Mouse (Mus musculus) regulatory T cell (primary cell): ENCODE data around the gene Mindy2.
"Not testable (repeated sequence)": the region's sequence is repeated elsewhere in the genome, so short reads cannot be mapped to it uniquely, and the experiment has no call there.

ENCODE experiments used
- in situ Hi-C: fragments of 300-600 bp; cut with MboI, MseI; formaldehyde crosslinking; loops from one replicate; pipeline ENCODE4 v1.15.1; 2025; ENCODE audit warnings: high pct_unique_total_duplicates

Mindy2 gene

DNA sequence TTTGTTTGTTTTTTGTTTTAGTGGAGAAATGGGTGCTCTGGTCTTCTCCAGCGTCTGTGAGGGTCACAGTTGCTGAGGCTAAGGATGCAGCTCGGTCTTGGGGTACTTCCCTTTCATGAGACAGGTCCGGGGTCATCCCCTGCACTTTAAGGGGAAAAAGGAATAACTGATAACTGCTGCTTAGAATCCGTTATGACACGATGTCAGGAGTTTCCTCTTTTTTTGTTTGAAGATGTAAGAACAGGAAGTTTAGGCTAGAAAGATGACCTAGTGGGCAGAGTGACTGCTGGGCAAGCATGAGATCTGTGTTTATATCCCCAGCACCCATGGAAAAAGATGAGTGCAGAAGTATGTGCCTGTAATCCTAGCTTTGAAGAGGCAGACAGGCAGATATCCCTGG, 71.8 kb downstream of the Mindy2 start:
- in situ Hi-C loops, result no loop called here

DNA sequence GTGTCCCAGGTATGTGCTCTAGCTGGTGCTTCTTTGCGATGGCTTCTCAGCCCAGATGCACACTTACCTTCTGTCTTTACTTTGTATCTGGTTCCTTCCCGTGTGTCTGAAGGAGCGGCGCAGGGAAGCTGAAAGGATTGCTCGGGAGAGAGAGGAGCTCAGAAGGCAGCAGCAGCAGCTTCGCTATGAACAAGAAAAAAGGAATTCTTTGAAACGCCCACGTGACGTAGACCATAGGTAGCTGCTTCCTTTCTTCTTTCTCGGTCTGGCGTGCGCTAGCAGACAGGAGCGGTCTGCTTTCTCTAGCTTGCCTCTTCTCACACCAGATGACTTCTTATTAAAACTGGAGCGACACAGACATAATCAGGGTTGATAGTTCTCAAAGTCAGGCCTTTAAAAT, 72.3 kb downstream of the Mindy2 start:
- in situ Hi-C loops, result no loop called here

DNA sequence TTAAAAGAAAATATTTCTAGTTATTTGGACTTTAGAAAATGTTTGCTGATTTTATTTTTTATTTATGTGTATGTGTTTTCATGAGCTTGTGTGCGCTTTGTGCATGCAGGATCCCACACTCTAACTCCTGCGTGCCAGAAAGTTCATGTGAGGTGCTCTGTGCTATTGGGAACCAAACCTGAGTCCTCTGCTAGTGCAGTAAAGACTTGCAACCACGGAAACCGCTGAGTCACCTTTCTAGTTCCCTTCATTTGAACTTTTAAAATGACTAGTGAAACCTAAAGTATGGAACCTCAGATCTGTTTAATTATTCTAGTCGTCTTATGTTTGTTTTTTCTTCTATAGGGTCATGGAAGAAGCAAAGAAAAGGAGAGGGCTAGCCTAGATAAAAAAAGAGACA, 76.0 kb downstream of the Mindy2 start:
- in situ Hi-C loops, result no loop called here

DNA sequence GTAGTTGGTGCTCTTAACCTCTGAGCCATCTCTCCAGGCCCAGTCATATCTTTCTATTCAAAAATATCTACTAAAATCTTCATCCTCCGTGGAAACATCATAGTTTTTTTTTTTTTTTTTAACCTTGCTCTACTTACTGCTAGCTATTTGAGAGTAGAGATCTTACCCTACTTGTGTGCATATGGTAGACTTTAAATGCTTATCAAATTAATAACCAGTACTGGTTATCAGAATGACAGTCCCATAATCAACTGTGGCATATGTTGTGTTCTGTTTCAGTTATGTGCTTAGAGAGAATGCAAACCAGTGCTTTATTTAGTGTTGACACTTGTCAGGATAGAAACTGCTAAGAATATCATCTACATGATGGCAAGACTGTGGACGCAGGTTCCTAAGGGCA, 78.9 kb downstream of the Mindy2 start:
- in situ Hi-C loops, result no loop called here

DNA sequence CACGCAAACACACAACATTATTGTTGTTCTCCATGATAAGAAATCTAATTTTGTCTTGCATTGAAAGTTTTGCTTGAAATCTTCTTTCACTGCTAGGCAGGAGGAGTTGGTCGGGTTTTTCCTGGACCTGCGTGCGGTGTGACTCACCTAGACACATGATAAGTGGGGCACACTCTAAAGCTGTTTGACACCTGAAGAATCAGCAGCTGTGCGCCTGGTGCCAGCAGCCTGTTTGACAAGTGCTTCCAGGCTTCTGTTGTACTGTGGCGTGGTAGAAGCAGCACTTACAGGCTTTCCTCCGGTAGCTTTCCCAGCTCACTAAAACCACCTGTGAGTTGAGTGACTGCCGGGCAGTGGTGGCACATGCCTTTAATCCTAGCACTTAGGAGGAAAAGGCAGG, 86.6 kb downstream of the Mindy2 start:
- in situ Hi-C loops, result loop anchor here (5.0 kb wide), 1 partner anchor 128 kb away; no protein-coding TSS in a partner anchor

DNA sequence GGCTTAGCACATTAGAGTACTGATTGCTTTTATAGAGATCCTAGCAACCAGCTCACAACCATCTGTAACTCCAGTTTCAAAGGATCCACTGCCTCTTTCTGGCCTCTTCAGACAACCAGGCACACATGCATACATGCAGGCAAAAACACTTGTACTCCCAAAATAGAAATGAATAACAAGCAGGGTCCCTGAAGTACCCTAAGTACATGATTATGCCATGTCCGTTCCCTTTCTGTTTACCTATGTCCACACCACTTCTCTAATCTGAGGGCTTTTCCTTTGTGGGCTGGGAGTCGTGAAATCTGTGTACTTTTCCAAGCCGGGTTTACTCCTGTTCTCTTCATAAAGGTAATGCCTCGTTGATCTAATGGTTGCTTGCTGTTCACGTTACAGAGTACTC, 89.3 kb downstream of the Mindy2 start:
- in situ Hi-C loops, result no loop called here

DNA sequence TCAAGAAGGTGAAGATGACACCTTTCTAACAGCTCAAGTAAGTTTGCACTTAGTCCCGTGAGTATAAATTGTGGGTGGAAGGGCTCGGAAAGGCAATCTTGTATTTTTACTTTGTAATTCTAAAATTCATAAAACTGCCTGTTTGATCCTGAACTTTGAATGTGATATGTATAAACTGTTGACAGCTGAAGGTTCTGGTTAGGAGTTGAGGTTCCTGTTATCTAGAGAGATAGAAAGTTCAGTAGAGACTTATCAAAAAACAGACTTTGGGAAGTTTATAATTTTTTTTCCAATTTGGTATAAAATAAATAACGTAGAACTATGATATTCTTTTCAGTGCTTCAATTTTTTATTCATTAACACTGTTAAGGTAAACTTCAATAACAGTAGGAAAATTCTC, 94.1 kb downstream of the Mindy2 start:
- in situ Hi-C loops, result no loop called here

DNA sequence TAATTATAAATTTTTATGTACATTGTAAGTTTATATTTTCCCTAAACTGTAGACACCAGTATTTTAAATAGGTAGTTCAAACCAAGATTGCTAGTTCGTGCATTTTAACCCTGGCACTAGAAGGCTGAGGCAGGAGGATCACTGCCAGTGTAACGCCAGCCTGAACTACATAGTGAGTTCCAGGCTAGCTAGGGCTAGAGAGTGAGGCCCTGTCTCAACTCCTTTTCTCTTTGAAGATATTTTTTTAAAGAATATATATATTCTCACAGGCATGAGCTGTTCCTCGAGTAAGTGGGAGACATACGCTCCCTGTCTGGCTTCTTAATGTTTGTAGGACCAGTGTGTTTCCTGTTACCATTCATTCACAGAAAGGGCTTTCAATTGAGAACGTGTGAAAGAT, 100.2 kb downstream of the Mindy2 start:
- in situ Hi-C loops, result no loop called here

DNA sequence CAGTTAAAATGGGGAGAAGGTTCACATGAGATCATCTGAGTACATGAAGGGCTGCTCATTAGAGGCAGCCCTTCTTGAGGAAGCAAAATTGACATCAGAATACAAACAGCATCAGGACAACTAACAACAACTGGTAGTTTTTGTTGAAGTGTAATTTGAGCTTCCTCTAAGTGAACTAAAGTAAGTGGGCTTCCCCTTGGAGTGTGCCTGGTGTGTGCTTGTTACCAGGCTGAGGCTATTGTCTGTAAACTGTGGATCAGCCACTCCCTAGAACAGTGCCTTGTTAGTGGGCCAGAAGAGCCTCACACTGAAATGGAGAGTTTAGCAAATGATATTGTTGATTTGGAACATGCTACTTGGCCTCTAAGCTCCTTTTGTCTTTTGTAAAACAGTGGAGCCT, 101.5 kb downstream of the Mindy2 start:
- in situ Hi-C loops, result no loop called here

DNA sequence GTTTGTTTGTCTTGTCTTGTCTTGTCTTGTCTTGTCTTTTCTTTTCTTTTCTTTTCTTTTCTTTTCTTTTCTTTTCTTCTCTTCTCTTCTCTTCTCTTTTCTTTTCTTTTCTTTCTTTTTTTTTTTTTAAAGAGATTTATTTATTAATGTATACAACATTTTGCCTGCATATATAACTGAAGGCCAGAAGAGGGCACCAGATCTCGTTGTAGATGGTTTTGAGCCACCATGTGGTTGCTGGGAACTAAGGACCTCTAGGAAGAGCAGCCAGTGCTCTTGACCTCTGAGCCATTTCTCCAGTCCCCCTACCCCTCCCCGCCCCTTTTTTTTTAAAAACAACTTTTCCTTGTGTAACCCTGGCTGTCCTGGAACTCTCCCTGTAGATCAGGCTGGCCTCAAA, 104.7 kb downstream of the Mindy2 start:
- in situ Hi-C loops, result not testable (repeated sequence)

DNA sequence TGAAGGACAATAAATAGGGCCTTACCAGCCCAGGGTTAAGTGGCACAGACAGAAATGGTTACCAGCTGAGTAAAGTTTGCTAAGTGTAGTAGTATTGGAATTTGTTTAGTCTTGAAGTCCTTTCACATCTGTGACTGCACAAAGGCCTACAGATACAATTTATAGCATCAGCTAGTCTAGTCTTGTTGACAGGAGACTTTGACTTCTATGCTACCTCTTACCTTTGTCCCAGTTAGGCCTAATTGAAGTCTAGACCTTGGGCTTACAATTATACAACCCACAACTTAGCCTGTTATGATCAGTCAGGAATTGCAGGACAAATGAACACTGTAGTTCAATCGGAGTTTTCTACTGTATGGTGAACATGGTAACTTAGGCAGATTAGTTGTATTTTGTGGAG, 105.5 kb downstream of the Mindy2 start:
- in situ Hi-C loops, result no loop called here
